Mouse (Mus musculus) stomach, postnatal 0 days (tissue): ENCODE data around the gene Got2. TPM values are rescaled to one million over a fixed set of nuclear protein-coding genes. Genes with fewer than 3 reads are reported as not detected.

Source experiments
- ATAC-seq: fragments of 200-750 bp; cut with Nextera tagmentation; 2 replicates; pipeline ENCODE4 v1.8.0; 2017; ENCODE audit not compliant: low FRiP score, low TSS enrichment
- DNase-seq: peaks from one replicate; pipeline ENCODE4 v3.0.0-alpha.2; 2016; ENCODE audit warnings: low spot score
- H3K27ac ChIP-seq: fragments of 300-500 bp; sonication (generic); replicated peaks from 2 replicates; pipeline ENCODE4 v1.5.1; 2014; ENCODE audit warnings: mild to moderate bottlenecking, control low read depth
- H3K27me3 ChIP-seq: fragments of 300-500 bp; sonication (generic); 2 replicates; pipeline ENCODE4 v1.6.1; 2014; ENCODE audit warnings: low read length; ENCODE audit not compliant: control insufficient read depth, insufficient read depth
- H3K36me3 ChIP-seq: fragments of 300-500 bp; sonication (generic); 2 replicates; pipeline ENCODE4 v1.6.1; 2014; ENCODE audit warnings: low read length, mixed read lengths; ENCODE audit not compliant: control insufficient read depth, insufficient read depth
- H3K4me1 ChIP-seq: fragments of 300-500 bp; sonication (generic); replicated peaks from 2 replicates; pipeline ENCODE4 v1.6.1; 2014; ENCODE audit warnings: antibody characterized with exemption; ENCODE audit not compliant: control insufficient read depth, insufficient read depth
- H3K4me2 ChIP-seq: fragments of 300-500 bp; sonication (generic); replicated peaks from 2 replicates; pipeline ENCODE4 v1.6.1; 2014; ENCODE audit warnings: low read depth, mild to moderate bottlenecking, control low read depth, moderate library complexity
- H3K4me3 ChIP-seq: fragments of 300-500 bp; sonication (generic); 2 replicates; pipeline ENCODE4 v1.5.1; 2014; ENCODE audit warnings: low read depth, low read length, control low read depth
- H3K9ac ChIP-seq: fragments of 300-500 bp; sonication (generic); 2 replicates; pipeline ENCODE4 v1.6.1; 2014; ENCODE audit warnings: mild to moderate bottlenecking, low read length, control low read depth, mixed read lengths
- H3K9me3 ChIP-seq: fragments of 300-500 bp; sonication (generic); 2 replicates; pipeline ENCODE4 v1.6.1; 2016; ENCODE audit warnings: low read length; ENCODE audit not compliant: control insufficient read depth
- CTCF ChIP-seq: IDR thresholded peaks from 2 replicates; pipeline ENCODE4 v1.5.1; 2016; ENCODE audit warnings: antibody characterized with exemption, low read depth, mild to moderate bottlenecking, moderate library complexity
- EP300 ChIP-seq: optimal IDR thresholded peaks from 2 replicates; pipeline ENCODE3; 2016; ENCODE audit warnings: antibody characterized with exemption
- WGBS: fragments of 180-500 bp; shearing (Covaris S2); extraction: QIAGEN DNeasy Blood & Tissue Kit; methylation state at CpG from one replicate; pipeline ENCODE4 v1.1.7; 2014; 5-methylcytosine and 5-hydroxymethylcytosine counted together
- polyA plus RNA-seq: library from polyadenylated mRNA; unstranded; fragments of >200 nt; fragmentation: Nextera tagmentation; extraction: Ambion mirVana; gene quantifications from 2 replicates; pipeline ENCODE4 v1.2.1, GENCODE M21; 2015

Got2 gene
- polyA plus RNA-seq, 1 experiment from 2014 or later: 95.8 TPM

- Histone ChIP-seq H3K27me3 (no peaks in the 10 kb centered on the region), H3K4me3 (no peak overlapping the region), H3K9ac (no peak overlapping the region), H3K9me3 (no peaks in the 10 kb centered on the region), H3K4me2 (no peak overlapping the region), H3K27ac (no peak overlapping the region), H3K4me1 (no peaks in the 10 kb centered on the region), H3K36me3 (no peaks in the 10 kb centered on the region; the same call in 1 of the 2 replicates)
- TF ChIP-seq CTCF (no peak), EP300 (no peak)
- 90% methylated on average over 7 of the region's 7 CpGs for WGBS
- DNase-seq (no peak), ATAC-seq (no peak)
Observed at GRCm38 (mm10) chr8:95845026-95845425, 43.3 kb downstream of the Got2 start.

GRCm38 (mm10) chr8:95843968-95844367, 44.4 kb downstream of the Got2 start:
- Histone ChIP-seq H3K27ac (no peak overlapping the region), H3K36me3 (no peaks in the 10 kb centered on the region; the same call in 1 of the 2 replicates), H3K4me1 (no peaks in the 10 kb centered on the region), H3K9me3 (no peaks in the 10 kb centered on the region), H3K27me3 (no peaks in the 10 kb centered on the region), H3K9ac (no peak overlapping the region), H3K4me3 (no peak overlapping the region), H3K4me2 (no peak overlapping the region)
- DNase-seq (no peak), ATAC-seq (no peak)
- 91% methylated on average over 6 of the region's 6 CpGs for WGBS
- TF ChIP-seq CTCF (no peak), EP300 (no peak)

GRCm38 (mm10) chr8:95841436-95841835, 46.9 kb downstream of the Got2 start:
- Histone ChIP-seq H3K9me3 (no peaks in the 10 kb centered on the region), H3K4me1 (no peaks in the 10 kb centered on the region), H3K4me3 (no peak overlapping the region), H3K27ac (no peak overlapping the region), H3K36me3 (no peaks in the 10 kb centered on the region; the same call in 1 of the 2 replicates), H3K27me3 (no peaks in the 10 kb centered on the region), H3K9ac (no peak overlapping the region), H3K4me2 (no peak overlapping the region)
- no peak for TF ChIP-seq EP300
- no peak for TF ChIP-seq CTCF
- ATAC-seq: no peak
- no peak for DNase-seq
- 93% methylated on average over 15 of the region's 15 CpGs for WGBS

GRCm38 (mm10) chr8:95839289-95839688, 49.1 kb downstream of the Got2 start:
- DNase-seq (no peak), ATAC-seq (no peak)
- Histone ChIP-seq H3K9me3 (no peaks in the 10 kb centered on the region), H3K27ac (no peak overlapping the region), H3K36me3 (no peaks in the 10 kb centered on the region; the same call in 1 of the 2 replicates), H3K4me3 (no peak overlapping the region), H3K9ac (no peak overlapping the region), H3K27me3 (no peaks in the 10 kb centered on the region), H3K4me1 (no peaks in the 10 kb centered on the region), H3K4me2 (no peak overlapping the region)
- WGBS: 98% methylated on average over 4 of the region's 4 CpGs
- no peak for TF ChIP-seq CTCF
- TF ChIP-seq EP300: no peak

- Histone ChIP-seq H3K4me2 (no peak overlapping the region), H3K9me3 (no peaks in the 10 kb centered on the region), H3K36me3 (no peaks in the 10 kb centered on the region), H3K9ac (no peak overlapping the region), H3K27ac (no peak overlapping the region), H3K4me1 (no peaks in the 10 kb centered on the region), H3K27me3 (no peaks in the 10 kb centered on the region), H3K4me3 (no peak overlapping the region)
- TF ChIP-seq CTCF (no peak), EP300 (no peak)
- no peak for DNase-seq
- 87% methylated on average over 10 of the region's 10 CpGs for WGBS
- ATAC-seq: no peak
Observed at GRCm38 (mm10) chr8:95837266-95837665, 51.1 kb downstream of the Got2 start.

- Histone ChIP-seq H3K27ac (no peak overlapping the region), H3K9me3 (no peaks in the 10 kb centered on the region), H3K4me2 (no peak overlapping the region), H3K9ac (no peak overlapping the region), H3K4me1 (no peaks in the 10 kb centered on the region), H3K36me3 (no peaks in the 10 kb centered on the region), H3K4me3 (no peak overlapping the region), H3K27me3 (no peaks in the 10 kb centered on the region)
- ATAC-seq: no peak
- no peak for DNase-seq
- TF ChIP-seq EP300 (no peak), CTCF (no peak)
- 60% methylated on average over 4 of the region's 4 CpGs for WGBS
Observed at GRCm38 (mm10) chr8:95835891-95836290, 52.5 kb downstream of the Got2 start.
